Mouse (Mus musculus) ES-E14 (cell line): ENCODE measurements around the gene Hsf2bp.

ENCODE experiments used
- CHD2 ChIP-seq: IDR thresholded peaks from 2 replicates; pipeline ENCODE4 v1.6.1; 2014; ENCODE audit warnings: mild to moderate bottlenecking, low read depth, low read length, inconsistent platforms
- HCFC1 ChIP-seq: IDR thresholded peaks from 2 replicates; pipeline ENCODE4 v1.6.1; 2012; ENCODE audit warnings: low read length, inconsistent platforms, borderline replicate concordance; ENCODE audit not compliant: insufficient read depth

DNA sequence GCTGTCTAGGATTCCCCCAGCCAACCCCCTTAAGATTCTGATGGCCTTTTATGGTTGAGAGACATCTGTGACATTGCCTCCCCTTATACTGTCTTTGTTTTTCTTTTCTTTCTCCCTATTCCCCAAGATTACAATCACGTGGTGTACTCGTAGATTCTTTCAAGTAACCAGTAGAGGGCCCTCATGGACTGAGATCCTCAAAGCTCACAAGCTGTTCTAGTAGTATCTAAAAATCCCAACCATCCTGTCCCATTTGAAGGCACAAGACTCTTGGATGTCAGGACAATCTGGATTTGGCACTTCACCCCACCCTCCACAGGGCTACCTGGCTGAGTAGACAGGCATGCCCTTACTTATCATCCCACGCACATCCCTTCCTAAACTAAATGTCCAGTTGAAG is 8.5 kb downstream of the Hsf2bp start:
- TF ChIP-seq HCFC1: no peak
- no peak for TF ChIP-seq CHD2
